Mouse (Mus musculus) limb, embryonic 14.5 days (tissue): ENCODE data around the gene Nyx. TPM values are rescaled to one million over a fixed set of nuclear protein-coding genes. Genes with fewer than 3 reads are reported as not detected.

Source experiments
- ATAC-seq: fragments of 200-750 bp; cut with Nextera tagmentation; 2 replicates; pipeline ENCODE4 v1.8.0; 2017; ENCODE audit warnings: low read depth, moderate number of reproducible peaks, moderate TSS enrichment; ENCODE audit not compliant: low FRiP score
- DNase-seq: peaks from one replicate; pipeline ENCODE4 v3.0.0-alpha.2; 2015; ENCODE audit warnings: low spot score
- H3K27ac ChIP-seq: fragments of 300-500 bp; sonication (generic); replicated peaks from 2 replicates; pipeline ENCODE4 v1.5.1; 2014; ENCODE audit warnings: low read depth, mild to moderate bottlenecking, low read length, moderate library complexity, mixed read lengths
- H3K27me3 ChIP-seq: fragments of 300-500 bp; sonication (generic); 2 replicates; pipeline ENCODE4 v1.6.1; 2014; ENCODE audit warnings: low read length, mixed read lengths; ENCODE audit not compliant: control insufficient read depth, insufficient read depth
- H3K36me3 ChIP-seq: fragments of 300-500 bp; sonication (generic); 2 replicates; pipeline ENCODE4 v1.6.1; 2014; ENCODE audit warnings: mild to moderate bottlenecking, low read length, moderate library complexity, mixed read lengths; ENCODE audit not compliant: control insufficient read depth, insufficient read depth
- H3K4me1 ChIP-seq: fragments of 300-500 bp; sonication (generic); 2 replicates; pipeline ENCODE4 v1.6.1; 2014; ENCODE audit warnings: antibody characterized with exemption, low read length, mixed read lengths; ENCODE audit not compliant: control insufficient read depth, insufficient read depth
- H3K4me2 ChIP-seq: fragments of 300-500 bp; sonication (generic); replicated peaks from 2 replicates; pipeline ENCODE4 v1.6.1; 2014; ENCODE audit warnings: low read depth, mild to moderate bottlenecking, low read length, moderate library complexity; ENCODE audit not compliant: severe bottlenecking
- H3K4me3 ChIP-seq: fragments of 300-500 bp; sonication (generic); replicated peaks from 2 replicates; pipeline ENCODE4 v1.5.1; 2014; ENCODE audit warnings: low read length
- H3K9ac ChIP-seq: fragments of 300-500 bp; sonication (generic); 2 replicates; pipeline ENCODE4 v1.6.1; 2014; ENCODE audit warnings: mild to moderate bottlenecking, low read depth, low read length, moderate library complexity; ENCODE audit not compliant: severe bottlenecking
- H3K9me3 ChIP-seq: fragments of 300-500 bp; sonication (generic); 2 replicates; pipeline ENCODE4 v1.6.1; 2016; ENCODE audit warnings: low read length; ENCODE audit not compliant: control insufficient read depth
- POLR2A ChIP-seq: fragments of 200-500 bp; IDR thresholded peaks from 2 replicates; pipeline ENCODE4 v1.8.0; 2012; ENCODE audit warnings: inconsistent platforms, mild to moderate bottlenecking, moderate library complexity, borderline replicate concordance; ENCODE audit not compliant: insufficient read depth, insufficient read length; ENCODE audit errors: extremely low read depth
- WGBS: fragments of 180-500 bp; shearing (Covaris S2); extraction: QIAGEN DNeasy Blood & Tissue Kit; methylation state at CpG from one replicate; pipeline ENCODE4 v1.1.7; 2014; 5-methylcytosine and 5-hydroxymethylcytosine counted together
- polyA plus RNA-seq, 2 experiments: library from polyadenylated mRNA; depleted of rRNA in 1 of 2; stranded (reverse) in 1 of 2; unstranded in 1 of 2; fragments of >200 nt; fragmentation: Nextera tagmentation in 1 of 2; extraction: Ambion mirVana in 1 of 2; gene quantifications; 2 replicates each; pipeline versions ENCODE4 v1.2.1 to v1.2.3; 2012 to 2014

Gene Nyx
- polyA plus RNA-seq, 2 experiments: 0.10 TPM; not detected in 1

DNA sequence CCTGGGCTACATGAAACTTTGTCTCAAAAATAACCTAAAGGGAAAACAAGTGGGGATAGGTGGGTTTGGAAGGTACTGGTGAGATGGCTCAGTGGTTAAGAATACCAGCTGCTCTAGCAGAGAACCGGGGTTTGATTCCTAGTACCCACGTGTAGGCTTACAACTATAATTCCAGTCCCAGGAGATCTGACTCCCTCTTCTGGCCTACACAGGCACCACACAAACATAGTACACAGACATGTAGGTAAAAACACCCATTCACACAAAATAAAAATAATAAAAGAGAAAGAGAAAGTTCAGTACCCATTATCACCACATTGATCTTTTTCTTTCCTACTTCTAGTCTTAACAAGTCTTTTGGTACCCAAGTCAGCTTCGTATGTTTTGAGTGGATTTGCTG is 6.0 kb downstream of the Nyx start:
- DNase-seq (no peak), ATAC-seq (no peak)
- WGBS: 84% methylated on average over 3 of the region's 3 CpGs
- Histone ChIP-seq H3K36me3 (no peaks in the 10 kb centered on the region), H3K4me3 (no peak overlapping the region), H3K27me3 (no peaks in the 10 kb centered on the region), H3K9me3 (no peaks in the 10 kb centered on the region), H3K4me1 (no peaks in the 10 kb centered on the region), H3K4me2 (no peak overlapping the region), H3K9ac (no peak overlapping the region), H3K27ac (no peak overlapping the region)
- TF ChIP-seq POLR2A: no peak

DNA sequence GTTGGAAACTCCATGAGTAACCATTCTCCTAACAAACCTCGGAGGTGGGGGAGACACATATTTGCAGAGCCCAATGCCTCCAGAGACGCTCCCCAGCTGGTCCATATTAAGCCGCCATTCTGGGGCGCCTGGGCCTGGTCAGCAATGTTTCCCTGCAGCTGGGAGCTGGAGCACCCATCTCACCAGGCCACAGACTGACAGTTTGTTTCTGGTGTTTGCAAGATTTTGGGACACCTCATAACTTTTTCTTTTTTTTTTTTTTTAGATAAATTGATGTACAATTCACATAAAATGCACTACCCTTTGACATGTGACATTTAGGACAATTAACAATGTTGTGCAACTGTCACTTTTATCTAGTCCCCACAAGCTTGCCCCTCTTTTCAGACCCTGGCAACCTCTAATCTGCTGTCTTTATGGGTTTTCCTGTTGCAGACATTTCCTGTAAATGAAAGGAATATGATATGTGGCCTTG is 6.9 kb downstream of the Nyx start:
- Histone ChIP-seq H3K36me3 (no peaks in the 10 kb centered on the region), H3K27me3 (no peaks in the 10 kb centered on the region), H3K4me1 (no peaks in the 10 kb centered on the region), H3K9me3 (no peaks in the 10 kb centered on the region), H3K9ac (no peak overlapping the region), H3K4me3 (no peak overlapping the region), H3K27ac (no peak overlapping the region), H3K4me2 (no peak overlapping the region)
- TF ChIP-seq POLR2A: no peak
- no peak for ATAC-seq
- DNase-seq: no peak
- WGBS: 65% methylated on average over 4 of the region's 4 CpGs

GRCm38 (mm10) chrX:13475382-13475781 is 9.5 kb downstream of the Nyx start:
- Histone ChIP-seq H3K27me3 (no peaks in the 10 kb centered on the region), H3K9me3 (no peaks in the 10 kb centered on the region), H3K9ac (no peak overlapping the region), H3K36me3 (no peaks in the 10 kb centered on the region), H3K4me3 (no peak overlapping the region), H3K27ac (no peak overlapping the region), H3K4me1 (no peaks in the 10 kb centered on the region), H3K4me2 (no peak overlapping the region)
- TF ChIP-seq POLR2A: no peak
- ATAC-seq: peak; percentile 37; the same call in 1 of the 2 replicates
- DNase-seq: no peak
- WGBS: 38% methylated on average over 1 of the region's 1 CpGs

DNA sequence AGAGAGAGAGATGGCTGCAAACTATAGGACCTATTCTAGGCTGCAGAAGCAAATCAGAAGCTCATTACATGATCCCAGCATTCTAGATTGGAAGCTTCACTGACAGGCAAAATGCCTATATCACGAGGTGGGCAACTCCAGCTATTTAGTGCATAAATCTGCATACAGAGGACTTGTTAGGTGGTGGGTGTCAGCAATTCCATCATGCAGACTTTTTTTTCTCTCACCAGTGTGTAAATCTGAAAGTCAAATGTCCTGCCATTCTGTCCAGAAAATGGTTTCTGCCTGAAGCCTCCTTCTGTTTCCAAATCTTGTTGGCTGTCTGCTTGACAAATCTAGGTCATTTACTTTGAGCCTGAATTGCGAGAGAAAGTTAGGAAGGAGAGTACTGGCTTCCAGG is 11.7 kb downstream of the Nyx start:
- Histone ChIP-seq H3K27me3 (no peaks in the 10 kb centered on the region), H3K4me3 (no peak overlapping the region), H3K27ac (no peak overlapping the region), H3K4me1 (no peaks in the 10 kb centered on the region), H3K9me3 (no peaks in the 10 kb centered on the region), H3K9ac (no peak overlapping the region), H3K4me2 (no peak overlapping the region), H3K36me3 (no peaks in the 10 kb centered on the region)
- no peak for TF ChIP-seq POLR2A
- no peak for ATAC-seq
- WGBS: 69% methylated on average over 2 of the region's 2 CpGs
- DNase-seq: no peak

DNA sequence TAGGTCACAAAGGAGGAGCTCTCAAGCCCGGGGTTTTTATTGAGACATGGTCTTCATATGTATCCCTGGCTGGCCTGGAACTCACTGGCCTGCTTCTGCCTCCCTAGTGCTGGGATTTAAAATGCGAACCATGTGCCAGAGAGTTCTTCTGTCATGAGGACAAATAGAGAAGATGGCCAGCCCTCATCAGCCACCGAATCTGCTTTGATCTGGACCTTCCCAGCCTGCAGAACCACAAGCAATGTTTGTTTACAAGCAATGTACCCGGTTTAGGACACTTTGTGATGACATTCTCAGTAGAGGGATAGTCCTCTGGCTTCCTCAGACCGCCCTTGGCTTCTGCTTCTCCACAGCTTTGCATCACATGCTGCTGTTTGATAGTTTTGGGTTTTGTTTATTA is 12.4 kb downstream of the Nyx start:
- no peaks in the 10 kb centered on the region for H3K9me3 ChIP-seq
- H3K27me3 ChIP-seq: no peaks in the 10 kb centered on the region
- ATAC-seq: no peak
- H3K9ac ChIP-seq: no peak overlapping the region
- 59% methylated on average over 5 of the region's 5 CpGs for WGBS
- no peaks in the 10 kb centered on the region for H3K36me3 ChIP-seq
- no peak overlapping the region for H3K4me2 ChIP-seq
- no peak for DNase-seq
- TF ChIP-seq POLR2A: no peak
- no peaks in the 10 kb centered on the region for H3K4me1 ChIP-seq
- H3K27ac ChIP-seq: no peak overlapping the region
- H3K4me3 ChIP-seq: no peak overlapping the region

- no peaks in the 10 kb centered on the region for H3K4me1 ChIP-seq
- H3K36me3 ChIP-seq: no peaks in the 10 kb centered on the region
- no peak for TF ChIP-seq POLR2A
- H3K27ac ChIP-seq: no peak overlapping the region
- H3K9ac ChIP-seq: no peak overlapping the region
- no peak overlapping the region for H3K4me3 ChIP-seq
- H3K9me3 ChIP-seq: no peaks in the 10 kb centered on the region
- no peak for ATAC-seq
- no peak overlapping the region for H3K4me2 ChIP-seq
- H3K27me3 ChIP-seq: no peaks in the 10 kb centered on the region
- no peak for DNase-seq
These were observed 13.7 kb downstream of the Nyx start for GRCm38 (mm10) chrX:13479570-13479969.
